Mouse (Mus musculus) midbrain, postnatal 0 days (tissue): ENCODE measurements around the gene Erg. TPM values are rescaled to one million over a fixed set of nuclear protein-coding genes. Genes with fewer than 3 reads are reported as not detected.

ENCODE experiments used
- ATAC-seq: fragments of 200-750 bp; cut with Nextera tagmentation; 2 replicates; pipeline ENCODE4 v1.8.0; 2017; ENCODE audit warnings: moderate number of reproducible peaks, mild to moderate bottlenecking, moderate TSS enrichment, moderate library complexity; ENCODE audit not compliant: low FRiP score
- DNase-seq: peaks from one replicate; pipeline ENCODE4 v3.0.0-alpha.2; 2015; ENCODE audit warnings: low spot score
- H3K27ac ChIP-seq: fragments of 300-500 bp; sonication (generic); 2 replicates; pipeline ENCODE4 v1.5.1; 2014; ENCODE audit warnings: low read depth, mild to moderate bottlenecking, low read length, mixed read lengths
- H3K27me3 ChIP-seq: fragments of 300-500 bp; sonication (generic); 2 replicates; pipeline ENCODE4 v1.6.1; 2014; ENCODE audit warnings: low read length, control low read depth, mixed read lengths; ENCODE audit not compliant: insufficient read depth
- H3K36me3 ChIP-seq: fragments of 300-500 bp; sonication (generic); 2 replicates; pipeline ENCODE4 v1.6.1; 2014; ENCODE audit warnings: low read length, control low read depth, mixed read lengths; ENCODE audit not compliant: insufficient read depth
- H3K4me1 ChIP-seq: fragments of 300-500 bp; sonication (generic); 2 replicates; pipeline ENCODE4 v1.6.1; 2014; ENCODE audit warnings: mild to moderate bottlenecking, control low read depth, antibody characterized with exemption, low read length, mixed read lengths; ENCODE audit not compliant: insufficient read depth
- H3K4me2 ChIP-seq: fragments of 300-500 bp; sonication (generic); 2 replicates; pipeline ENCODE4 v1.6.1; 2014; ENCODE audit warnings: low read depth, mild to moderate bottlenecking, low read length, mixed read lengths; ENCODE audit not compliant: poor library complexity, severe bottlenecking
- H3K4me3 ChIP-seq: fragments of 300-500 bp; sonication (generic); 2 replicates; pipeline ENCODE4 v1.5.1; 2014; ENCODE audit warnings: low read depth, mild to moderate bottlenecking, low read length, moderate library complexity
- H3K9ac ChIP-seq: fragments of 300-500 bp; sonication (generic); replicated peaks from 2 replicates; pipeline ENCODE4 v1.6.1; 2014; ENCODE audit warnings: mild to moderate bottlenecking, low read length, moderate library complexity, mixed read lengths; ENCODE audit not compliant: poor library complexity, severe bottlenecking
- H3K9me3 ChIP-seq: fragments of 300-500 bp; sonication (generic); 2 replicates; pipeline ENCODE4 v1.6.1; 2016; ENCODE audit warnings: low read length, control low read depth
- CTCF ChIP-seq: IDR thresholded peaks from 2 replicates; pipeline ENCODE4 v1.5.1; 2016; ENCODE audit warnings: antibody characterized with exemption, mild to moderate bottlenecking
- WGBS: fragments of 180-500 bp; shearing (Covaris S2); extraction: QIAGEN DNeasy Blood & Tissue Kit; methylation state at CpG from one replicate; pipeline ENCODE4 v1.1.7; 2014; 5-methylcytosine and 5-hydroxymethylcytosine counted together
- polyA plus RNA-seq: library from polyadenylated mRNA; unstranded; fragments of >200 nt; fragmentation: Nextera tagmentation; extraction: Ambion mirVana; gene quantifications from 2 replicates; pipeline ENCODE4 v1.2.1, GENCODE M21; 2015
- total RNA-seq: library from RNA; depleted of rRNA; stranded (reverse); fragments of >200 nt; gene quantifications from 2 replicates; pipeline ENCODE4 v1.2.3, GENCODE M21; 2014

Gene Erg
- total and polyA plus RNA-seq, 2 experiments from 2014 or later: 0.89 to 4.8 TPM

DNA sequence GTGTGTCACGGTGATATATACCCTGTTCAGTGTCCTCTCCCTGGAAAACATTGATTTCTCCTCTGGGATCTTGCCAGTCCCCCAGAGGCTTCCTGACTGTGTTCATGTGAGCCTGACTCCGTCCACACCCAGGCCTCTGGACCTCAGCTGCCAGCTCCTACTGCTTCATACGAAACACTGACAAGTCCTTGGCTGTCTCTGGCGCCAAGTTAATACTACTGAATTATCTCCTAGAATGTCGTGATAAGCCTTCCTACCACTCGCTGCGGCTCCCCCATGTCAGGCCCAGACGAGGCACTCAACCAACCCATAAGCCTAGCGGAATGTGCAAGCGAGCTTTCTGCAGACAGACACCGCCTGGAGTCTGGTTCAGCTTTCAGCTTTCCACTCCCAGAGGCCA, 210.0 kb downstream of the Erg start:
- Histone ChIP-seq H3K4me3 (no peak overlapping the region), H3K4me1 (no peaks in the 10 kb centered on the region), H3K27me3 (no peaks in the 10 kb centered on the region), H3K36me3 (no peaks in the 10 kb centered on the region), H3K9ac (no peak overlapping the region), H3K4me2 (no peak overlapping the region), H3K27ac (no peak overlapping the region), H3K9me3 (no peaks in the 10 kb centered on the region)
- 75% methylated on average over 11 of the region's 11 CpGs for WGBS
- ATAC-seq: no peak
- no peak for TF ChIP-seq CTCF
- peak; percentile 16 for DNase-seq

DNA sequence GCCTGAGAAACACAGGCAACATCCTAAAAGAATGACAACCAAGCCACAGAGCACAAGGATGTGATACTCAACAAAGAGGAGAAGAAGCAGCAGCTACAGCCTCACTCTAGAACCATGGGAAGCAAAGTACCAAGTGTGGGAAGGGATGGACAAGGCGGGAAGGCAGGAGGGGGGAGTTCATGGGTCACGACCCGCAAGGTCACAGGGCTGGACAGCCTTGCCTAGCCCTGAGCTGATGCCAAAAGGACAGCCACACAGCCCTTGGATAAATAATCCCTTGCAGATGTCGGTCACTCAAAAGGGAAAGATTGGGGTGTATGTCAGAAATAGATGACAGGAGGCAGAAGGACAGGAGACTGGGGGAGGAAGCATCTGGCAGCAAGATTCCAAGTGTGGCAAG, 211.7 kb downstream of the Erg start:
- 74% methylated on average over 4 of the region's 4 CpGs for WGBS
- DNase-seq (no peak), ATAC-seq (no peak)
- Histone ChIP-seq H3K4me1 (no peaks in the 10 kb centered on the region), H3K27ac (no peak overlapping the region), H3K36me3 (no peaks in the 10 kb centered on the region), H3K9me3 (no peaks in the 10 kb centered on the region), H3K4me3 (no peak overlapping the region), H3K4me2 (no peak overlapping the region), H3K27me3 (no peaks in the 10 kb centered on the region), H3K9ac (no peak overlapping the region)
- TF ChIP-seq CTCF: no peak

DNA sequence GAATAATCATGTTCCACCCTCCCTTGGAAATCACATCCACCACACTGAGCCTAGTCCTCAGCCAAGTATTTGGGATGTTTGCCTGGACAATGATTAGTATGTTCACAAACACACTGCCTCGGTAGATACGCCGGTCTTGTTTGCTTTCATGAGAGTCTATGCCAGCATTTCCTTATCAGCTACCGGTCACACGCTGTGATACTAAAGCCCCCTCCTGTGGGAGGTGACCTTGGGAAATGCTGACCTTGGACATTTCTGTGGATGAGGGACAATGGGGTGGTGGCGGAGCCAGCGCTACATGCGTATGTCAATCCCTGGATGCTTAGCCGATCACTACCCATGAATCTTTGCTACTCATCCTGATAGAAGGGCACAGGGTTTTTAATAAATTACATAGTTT, 213.4 kb downstream of the Erg start:
- Histone ChIP-seq H3K9ac (no peak overlapping the region), H3K4me1 (no peaks in the 10 kb centered on the region), H3K27me3 (no peaks in the 10 kb centered on the region), H3K4me2 (no peak overlapping the region), H3K27ac (no peak overlapping the region), H3K9me3 (no peaks in the 10 kb centered on the region), H3K36me3 (no peaks in the 10 kb centered on the region), H3K4me3 (no peak overlapping the region)
- DNase-seq (no peak), ATAC-seq (no peak)
- 90% methylated on average over 9 of the region's 9 CpGs for WGBS
- TF ChIP-seq CTCF: no peak

DNA sequence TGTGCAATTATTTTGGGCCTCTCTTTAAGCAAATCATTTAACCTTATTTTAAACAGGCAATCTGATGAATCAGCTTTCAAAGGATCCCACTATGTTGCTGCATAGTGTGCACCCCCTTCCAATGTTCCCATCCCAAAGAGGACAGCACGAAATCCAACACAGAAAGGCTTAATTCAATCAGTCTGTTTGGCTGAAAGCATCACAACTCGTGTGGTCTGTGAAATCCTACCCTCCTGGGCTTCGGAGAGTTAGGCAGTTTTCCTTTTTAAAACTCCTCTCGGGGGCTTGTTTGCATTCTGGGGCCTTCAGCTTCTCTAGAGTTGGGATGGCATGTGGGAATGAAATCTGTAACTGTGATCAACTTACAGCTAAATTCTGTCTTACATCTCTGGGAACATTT, 214.7 kb downstream of the Erg start:
- DNase-seq (no peak), ATAC-seq (no peak)
- no peak for TF ChIP-seq CTCF
- WGBS: 53% methylated on average over 4 of the region's 4 CpGs
- Histone ChIP-seq H3K4me2 (no peak overlapping the region), H3K36me3 (no peaks in the 10 kb centered on the region), H3K9ac (no peak overlapping the region), H3K4me3 (no peak overlapping the region), H3K27me3 (no peaks in the 10 kb centered on the region), H3K4me1 (no peaks in the 10 kb centered on the region), H3K9me3 (no peaks in the 10 kb centered on the region), H3K27ac (no peak overlapping the region)

DNA sequence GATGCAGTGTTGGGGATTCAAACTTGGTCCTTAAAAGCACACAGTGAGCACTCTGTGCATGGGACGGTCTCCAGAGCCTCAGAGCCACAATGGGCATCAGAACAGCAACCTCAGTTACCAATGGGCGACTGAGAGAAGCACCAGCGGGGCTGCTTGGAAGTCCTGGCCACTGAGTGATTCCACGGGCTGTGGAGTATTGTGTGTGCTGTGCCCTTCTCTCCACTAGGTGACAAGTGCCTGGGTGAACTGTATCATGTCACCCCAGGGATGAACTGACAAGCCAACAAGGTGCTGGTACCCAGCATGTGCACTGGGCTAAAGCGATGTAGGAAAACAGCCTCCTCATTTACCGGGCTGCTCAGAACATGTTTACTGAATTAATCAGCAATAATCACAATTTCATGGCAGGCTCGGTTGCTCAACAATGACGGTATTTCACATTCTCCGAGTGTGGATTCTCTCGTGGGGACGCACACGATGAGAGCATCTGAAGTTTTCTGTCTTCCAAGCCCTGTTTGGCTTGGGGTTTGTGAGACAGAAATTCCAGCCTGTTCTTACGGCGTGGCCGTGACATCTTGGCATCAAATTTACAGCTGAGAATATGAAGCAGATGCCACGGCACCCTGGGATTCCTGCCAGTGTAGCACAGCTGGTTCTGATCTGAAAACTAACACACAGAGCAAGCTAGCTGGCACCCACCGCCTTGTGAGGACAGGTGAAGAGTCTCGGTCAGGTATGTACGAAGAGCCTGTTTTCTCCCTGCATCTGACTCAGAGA, 219.2 kb downstream of the Erg start:
- Histone ChIP-seq H3K9me3 (no peaks in the 10 kb centered on the region), H3K4me3 (no peak overlapping the region), H3K27me3 (no peaks in the 10 kb centered on the region), H3K4me1 (no peaks in the 10 kb centered on the region), H3K36me3 (no peaks in the 10 kb centered on the region), H3K9ac (no peak overlapping the region), H3K27ac (no peak overlapping the region), H3K4me2 (no peak overlapping the region)
- TF ChIP-seq CTCF: no peak
- DNase-seq (no peak), ATAC-seq (no peak)
- 78% methylated on average over 19 of the region's 19 CpGs for WGBS

DNA sequence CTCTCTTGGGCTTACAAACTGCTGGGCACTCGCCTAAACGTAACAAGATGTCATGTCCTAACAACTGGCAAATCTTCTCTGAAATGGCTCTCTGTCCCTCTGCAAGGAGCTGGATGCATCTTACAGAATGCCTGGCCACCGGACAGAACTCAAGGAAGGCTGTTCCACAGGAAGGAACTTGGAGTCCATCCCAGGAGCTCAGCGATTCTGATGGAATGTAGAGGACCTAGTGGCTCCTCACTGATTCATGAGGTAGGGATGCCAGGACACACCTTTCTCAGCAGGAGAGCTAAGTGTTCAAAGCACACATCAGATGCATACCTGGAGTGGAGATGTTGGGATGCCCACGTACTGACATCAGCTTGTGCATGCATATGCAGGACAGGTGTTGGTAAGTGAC, 221.2 kb downstream of the Erg start:
- 93% methylated on average over 5 of the region's 5 CpGs for WGBS

More for the DNA sequence above, 221.2 kb downstream of the Erg start:
- no peak overlapping the region for H3K4me2 ChIP-seq
- no peaks in the 10 kb centered on the region for H3K27me3 ChIP-seq
- no peak overlapping the region for H3K4me3 ChIP-seq
- H3K27ac ChIP-seq: no peak overlapping the region
- no peaks in the 10 kb centered on the region for H3K36me3 ChIP-seq
- H3K9ac ChIP-seq: no peak overlapping the region
- H3K9me3 ChIP-seq: no peaks in the 10 kb centered on the region
- no peaks in the 10 kb centered on the region for H3K4me1 ChIP-seq
- TF ChIP-seq CTCF: no peak
- DNase-seq (no peak), ATAC-seq (no peak)
